Mouse (Mus musculus): Measurements from ENCODE around the gene Mapk9.

Mapk9 gene

DNA sequence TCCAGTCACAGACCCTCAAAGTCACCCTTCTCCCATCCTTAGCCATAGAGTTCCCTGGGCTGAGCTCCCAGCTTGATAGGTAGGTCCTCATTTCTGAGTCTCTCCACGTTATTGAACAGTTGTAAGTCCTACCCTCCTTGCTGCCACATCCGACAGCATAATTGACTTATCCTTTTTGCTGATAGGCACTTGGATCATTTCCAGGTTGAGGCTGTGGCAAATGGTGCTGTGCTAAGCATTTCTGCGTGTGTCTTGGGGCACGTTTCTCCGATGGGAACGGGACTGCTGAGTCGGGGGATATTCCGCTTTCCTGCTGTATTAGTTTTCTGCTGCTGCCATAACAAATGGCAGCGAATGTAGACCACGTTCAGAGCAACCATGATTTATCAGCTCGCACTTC lies 47.3 kb downstream of the Mapk9 start:
- no peak for DNase-seq (ENCODE audit: low read depth, low spot score)

DNA sequence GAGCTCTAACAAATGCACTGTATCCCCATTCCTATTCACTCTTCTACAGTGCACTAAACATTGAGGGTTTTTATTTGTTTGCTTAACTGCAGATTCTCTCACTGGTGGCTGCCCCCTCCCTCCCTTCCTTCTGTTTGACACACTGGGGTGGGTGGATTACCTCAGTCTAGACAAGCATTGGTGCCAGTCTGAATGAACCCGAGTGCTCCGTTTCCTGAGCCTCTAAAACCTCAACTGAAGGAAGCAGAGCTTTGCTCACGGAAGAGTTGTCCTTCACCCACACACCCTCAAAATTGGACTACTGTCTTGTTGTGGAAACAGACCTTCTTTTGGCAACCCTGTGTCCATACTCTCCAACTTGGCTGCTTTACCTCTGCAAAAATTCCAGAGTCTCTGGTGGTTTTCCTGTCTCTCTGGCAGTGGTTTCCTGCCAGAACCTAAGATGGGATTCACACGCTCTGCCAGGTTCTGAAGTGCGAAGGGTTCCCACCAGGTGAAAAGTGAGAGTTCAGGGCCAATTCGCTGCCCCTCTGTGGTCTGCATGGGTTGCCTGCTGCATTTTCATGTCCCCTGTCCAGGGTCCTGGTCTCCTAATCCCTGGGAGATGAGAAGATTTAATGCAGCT lies 49.5 kb downstream of the Mapk9 start:
- DNase-seq (ENCODE audit: low read depth, low spot score) = no peak

DNA sequence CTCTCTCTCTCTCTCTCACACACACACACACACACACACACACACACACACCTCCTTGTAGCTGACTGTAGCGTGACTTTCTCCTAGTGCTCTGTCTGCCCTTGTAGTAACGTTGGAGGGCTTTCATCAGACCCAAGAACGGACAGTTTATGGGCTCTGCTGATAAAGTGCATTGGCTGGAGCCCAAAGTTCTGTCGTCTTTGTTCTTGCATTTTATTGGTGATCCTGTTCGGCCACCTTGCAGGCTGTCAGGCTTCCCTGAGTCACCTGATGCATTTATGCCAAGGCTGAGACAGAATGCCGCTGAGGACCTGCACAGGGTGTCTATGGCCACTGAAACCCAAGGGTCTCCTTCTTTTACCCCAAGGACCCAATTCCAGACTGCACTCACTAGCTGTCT lies 53.5 kb downstream of the Mapk9 start:
- no peak for DNase-seq (ENCODE audit: low read depth, low spot score)

DNA sequence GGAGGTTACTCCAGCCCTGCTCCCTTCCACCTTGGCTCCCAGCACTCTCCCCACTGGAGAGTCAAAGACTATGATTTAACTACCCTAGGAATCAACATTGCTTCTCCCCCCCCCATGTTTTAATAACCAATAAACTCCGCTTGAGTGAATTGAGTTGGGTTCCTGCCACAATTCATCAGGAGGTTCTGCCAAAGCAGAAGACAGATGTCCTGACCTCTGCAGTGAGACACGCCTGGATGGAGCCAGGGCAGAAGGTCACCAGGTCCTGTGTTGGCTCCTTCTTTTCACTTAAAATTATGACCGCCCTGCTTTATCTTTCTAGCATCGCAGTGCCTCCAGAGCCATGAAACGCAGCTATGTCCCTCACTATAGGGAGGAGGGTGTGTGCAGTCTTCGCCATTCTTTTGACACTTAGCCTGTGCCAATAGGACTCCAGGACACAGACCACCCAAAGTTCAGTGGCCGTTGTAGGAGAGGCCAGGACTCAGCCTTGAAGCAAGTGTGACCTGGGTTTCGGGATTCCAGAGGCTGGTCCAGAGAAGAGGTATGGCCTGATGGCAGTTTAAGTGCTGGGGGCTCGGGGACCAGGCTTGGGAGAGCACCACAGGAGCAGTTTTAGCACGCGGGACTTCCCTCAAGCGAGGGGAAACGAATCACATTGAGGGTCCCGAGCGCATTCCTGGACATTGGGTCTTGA lies 54.6 kb downstream of the Mapk9 start:
- DNase-seq (ENCODE audit: low read depth, low spot score) = no peak

DNA sequence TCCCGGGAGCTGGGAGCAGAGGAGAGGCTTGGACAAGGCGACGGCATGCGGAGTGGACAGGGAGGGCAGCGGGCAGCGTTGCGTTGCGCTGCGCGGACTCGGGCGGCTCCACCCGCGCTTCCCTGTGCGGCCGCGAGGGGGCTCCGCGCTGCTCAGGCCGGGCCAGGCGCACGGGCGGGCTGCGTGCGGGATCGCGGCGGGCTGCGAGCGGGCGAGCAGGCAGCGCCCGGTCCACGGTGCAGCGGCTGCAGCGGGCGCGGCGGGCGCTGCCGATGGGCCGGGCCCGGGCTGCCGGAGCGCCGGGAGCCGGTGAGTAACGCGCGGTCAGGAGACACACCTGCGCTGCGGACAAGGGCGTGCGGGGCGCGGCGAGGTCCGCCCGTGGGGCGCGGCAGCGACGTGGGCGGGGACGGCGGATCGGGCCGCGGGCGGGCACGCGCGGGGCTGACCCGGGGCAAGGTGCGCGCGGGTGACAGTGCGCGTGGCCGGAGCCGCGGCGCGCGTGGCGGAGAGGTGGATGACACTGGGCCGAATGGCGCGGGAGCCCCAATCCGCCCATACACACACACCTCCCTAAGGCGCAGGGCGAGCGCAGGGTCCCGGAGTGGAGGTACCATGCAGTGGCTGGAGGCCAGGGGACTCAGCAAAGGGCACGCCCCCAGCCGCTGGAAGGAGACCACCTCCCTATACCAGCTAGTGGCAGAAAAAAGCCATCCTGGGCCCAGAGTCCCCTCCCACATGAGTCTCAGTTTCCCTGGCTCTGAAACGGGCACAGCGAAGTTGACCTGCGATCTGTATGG lies 55.3 kb downstream of the Mapk9 start, which contains the start of gene Rasgef1c:
Gene Rasgef1c, plus strand, starts transcription at position 177 of the 800 bp plus-strand sequence.
- no peak for DNase-seq (ENCODE audit: low read depth, low spot score)

DNA sequence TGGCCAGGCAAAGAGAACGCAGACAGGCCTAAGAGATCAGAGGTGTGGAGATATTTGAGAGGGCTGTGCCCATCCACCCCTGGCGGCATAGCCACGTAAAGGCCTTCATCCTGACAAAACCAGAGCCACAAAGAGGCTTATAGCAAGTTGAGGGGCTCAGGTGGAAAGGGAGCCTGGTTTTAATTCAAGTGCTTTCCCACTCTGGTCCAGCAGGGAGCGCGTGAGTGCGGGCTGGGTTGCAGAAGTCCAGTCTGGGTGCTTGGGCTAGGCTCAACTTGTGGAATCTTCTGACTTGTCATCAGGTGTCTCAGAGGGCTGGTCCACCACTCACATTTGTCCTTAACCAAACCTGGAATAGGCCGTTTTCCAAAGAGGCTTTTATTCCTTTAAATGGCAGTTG lies 56.8 kb downstream of the Mapk9 start:
- DNase-seq (ENCODE audit: low read depth, low spot score) = peak; percentile 61

DNA sequence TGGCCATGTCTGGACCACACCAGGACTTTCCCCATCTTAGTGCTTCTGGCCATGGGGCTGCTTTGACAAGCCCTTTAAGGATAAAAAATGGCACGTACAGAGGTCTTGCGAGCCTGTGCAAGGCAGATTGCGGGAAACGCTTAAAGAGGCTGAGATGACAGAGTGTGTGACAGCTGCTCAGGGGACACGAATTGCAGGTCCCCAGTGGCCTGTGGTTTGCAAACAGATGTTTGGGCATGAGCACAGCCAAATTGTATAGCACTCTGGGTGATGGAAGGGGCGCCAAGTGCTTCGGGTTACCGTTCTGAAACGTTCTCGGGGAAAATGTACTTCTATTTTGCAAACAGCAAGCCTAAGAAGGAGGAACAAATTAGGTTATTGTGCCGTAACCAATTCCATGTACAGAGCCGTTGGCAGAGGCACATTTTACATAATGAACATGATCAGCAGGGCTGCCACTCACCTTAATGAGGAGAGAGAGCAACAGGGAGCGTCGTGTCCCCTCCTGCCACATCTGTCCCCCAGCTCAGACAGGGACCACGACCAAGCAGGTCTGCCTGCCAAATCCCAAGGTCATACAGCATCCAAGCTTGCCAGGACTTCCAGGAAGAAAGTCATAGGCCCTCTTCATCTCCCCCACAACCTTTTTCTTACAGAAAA lies 72.1 kb downstream of the Mapk9 start:
- DNase-seq (ENCODE audit: low read depth, low spot score) = no peak

DNA sequence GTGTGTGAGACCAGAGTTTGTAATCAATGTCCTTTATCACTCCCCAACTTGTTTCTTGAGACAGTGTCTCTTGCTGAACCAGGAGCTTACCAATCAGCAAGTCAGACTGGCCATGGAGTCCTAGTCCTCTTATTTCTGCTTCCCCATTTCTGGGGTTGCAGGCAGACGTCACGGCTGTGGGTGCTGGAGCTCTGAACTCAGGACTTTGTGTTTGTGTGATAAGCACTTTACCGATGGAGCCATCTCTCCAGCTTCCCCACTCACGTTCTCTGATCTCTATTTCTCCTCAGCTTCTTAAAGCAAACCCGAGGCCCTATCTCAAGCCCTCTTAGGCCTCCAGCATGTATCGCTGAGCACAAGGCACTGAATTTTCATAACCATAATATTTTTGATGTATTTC lies 72.8 kb downstream of the Mapk9 start:
- no peak for DNase-seq (ENCODE audit: low read depth, low spot score)

DNA sequence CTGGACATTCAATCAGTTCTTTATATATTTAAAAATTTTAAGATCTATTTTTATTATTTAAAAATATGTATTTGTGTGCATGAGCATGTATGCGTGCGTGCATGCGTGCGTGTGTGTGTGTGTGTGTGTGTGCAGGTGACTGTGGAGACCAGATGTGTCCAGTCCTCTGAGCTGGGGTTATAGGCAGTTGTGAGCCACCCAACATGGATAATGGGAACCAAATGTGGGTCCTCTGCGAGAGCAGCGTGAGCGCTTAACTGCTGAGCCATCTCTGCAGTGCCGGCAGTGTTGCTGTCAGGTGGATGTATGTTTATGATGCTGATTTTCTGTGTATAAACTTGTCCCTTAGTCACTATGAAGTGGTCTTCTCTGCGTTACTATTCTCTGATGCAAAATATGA lies 77.0 kb downstream of the Mapk9 start:
- no peak for DNase-seq (ENCODE audit: low read depth, low spot score)

DNA sequence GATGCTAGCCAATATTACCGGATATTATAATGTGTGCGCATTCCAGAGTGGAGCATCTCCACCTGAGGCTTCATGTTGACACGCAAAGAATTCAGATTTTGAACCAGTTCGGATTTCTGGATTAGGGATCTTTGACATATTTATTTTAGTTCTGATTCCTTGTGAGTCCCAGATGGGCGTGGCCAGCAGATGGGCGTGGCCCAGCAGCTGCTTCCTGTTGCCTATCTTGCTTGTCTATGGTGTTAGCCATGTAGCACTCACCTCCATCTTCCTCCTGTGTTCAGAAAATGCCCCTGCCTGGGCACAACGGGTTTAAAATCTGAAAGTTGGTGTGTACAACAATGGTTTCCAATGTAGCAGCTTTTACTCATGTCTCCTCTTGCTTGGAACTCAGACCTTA lies 79.6 kb downstream of the Mapk9 start:
- DNase-seq (ENCODE audit: low read depth, low spot score) = no peak

DNA sequence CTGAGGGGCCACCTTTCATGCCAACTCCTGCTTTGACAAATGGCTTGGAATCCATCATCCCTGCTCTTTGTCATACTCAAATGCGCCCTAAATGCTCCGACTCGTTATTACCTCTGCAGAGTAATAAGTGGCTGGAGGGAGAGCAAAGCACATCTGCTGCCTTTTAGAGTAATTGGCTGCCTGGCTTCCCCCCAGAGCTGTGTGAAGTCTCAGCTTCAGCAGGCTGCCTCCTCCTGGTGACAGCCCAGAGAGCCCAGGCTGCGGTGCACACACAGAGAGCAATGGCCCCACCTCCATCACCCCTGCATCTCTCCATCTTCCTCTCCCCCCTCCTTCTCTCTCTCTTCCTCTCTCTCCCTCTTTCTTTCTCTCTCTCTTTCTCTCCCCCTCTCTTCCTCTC lies 80.6 kb downstream of the Mapk9 start:
- DNase-seq (ENCODE audit: low read depth, low spot score) = no peak

DNA sequence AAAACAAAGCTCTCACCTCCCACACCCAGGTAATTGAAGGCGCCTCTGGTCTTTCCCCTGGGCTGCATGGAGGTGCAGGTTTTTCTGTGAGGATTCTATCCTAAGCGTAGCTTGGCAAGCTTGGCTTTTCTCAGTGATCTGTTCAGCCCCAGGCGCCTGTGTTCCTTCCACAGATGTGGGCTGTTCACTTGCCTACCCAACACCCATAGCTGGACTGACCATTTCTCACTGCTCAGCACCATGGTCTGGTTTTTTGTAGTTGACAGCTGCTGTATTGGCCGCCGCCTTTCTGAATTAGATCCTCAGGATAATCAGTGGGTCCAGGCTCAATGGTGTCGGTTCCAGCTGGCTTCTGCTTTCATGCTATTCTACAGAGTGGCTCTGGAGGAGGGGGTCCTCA lies 81.1 kb downstream of the Mapk9 start:
- DNase-seq (ENCODE audit: low read depth, low spot score) = no peak

DNA sequence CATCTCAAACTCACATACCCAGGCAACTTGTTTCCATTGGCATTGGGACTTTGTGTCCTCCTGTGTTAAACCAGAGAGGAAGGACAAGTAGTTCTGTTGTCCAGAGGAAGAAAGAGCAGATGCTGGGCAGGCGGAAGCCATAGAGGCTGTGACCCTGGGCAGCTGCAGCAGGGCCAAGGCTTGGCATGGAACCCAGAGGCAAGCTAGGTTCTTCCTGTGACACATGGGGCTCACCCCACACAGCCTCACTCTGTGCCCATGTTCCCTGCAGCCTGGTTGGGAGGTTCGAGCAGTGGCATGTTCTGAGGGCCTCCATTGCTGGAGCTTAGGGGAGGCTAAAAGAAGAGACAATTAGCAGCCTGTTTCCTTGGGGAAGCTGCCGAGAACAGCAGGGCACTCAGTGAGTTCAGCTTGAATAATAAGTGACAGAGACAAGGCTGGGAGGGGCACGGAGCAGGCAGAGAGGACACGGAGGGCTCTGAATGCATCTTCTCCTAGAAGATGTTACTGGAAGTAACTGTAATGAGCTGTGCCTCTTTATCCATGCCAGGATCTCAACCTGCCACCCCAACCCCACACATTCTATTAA lies 84.6 kb downstream of the Mapk9 start:
- no peak for DNase-seq (ENCODE audit: low read depth, low spot score)

DNA sequence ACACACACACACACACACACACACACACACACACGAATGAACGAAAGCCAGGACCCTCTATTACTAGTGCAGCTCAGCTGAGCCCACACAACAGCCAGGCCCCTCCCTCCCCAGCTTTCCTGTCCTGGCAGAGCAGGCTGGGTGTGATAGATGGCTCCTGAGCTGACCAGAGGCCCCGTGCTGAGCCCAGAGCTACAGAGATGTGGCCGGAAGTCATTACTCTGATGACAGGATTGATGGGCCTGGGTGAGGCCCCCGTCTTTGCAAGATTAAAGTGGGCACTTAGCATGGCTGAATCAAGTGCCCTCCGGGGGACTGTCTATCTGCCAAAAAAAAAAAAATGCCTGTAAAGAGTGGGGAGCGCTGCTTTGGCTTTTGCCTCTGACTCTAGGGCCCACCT lies 85.3 kb downstream of the Mapk9 start:
- DNase-seq (ENCODE audit: low read depth, low spot score) = no peak

DNA sequence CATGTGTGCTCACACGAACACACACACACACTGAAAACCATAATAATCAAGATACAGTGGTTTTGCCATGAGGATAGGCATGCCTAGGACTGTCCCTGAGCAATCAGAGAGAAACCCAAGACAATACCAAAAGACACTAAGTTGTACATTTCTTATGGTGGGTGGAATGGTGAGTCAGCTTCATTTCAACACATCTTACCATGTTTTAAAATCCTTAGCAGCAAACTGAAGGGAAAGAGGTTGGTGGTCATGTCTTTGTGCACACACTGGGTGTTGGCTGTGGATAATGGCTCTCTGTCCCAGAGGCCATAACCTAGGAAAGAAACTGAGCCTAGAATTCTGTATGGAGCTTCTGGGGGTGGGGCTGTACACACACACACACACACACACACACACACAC lies 87.3 kb downstream of the Mapk9 start:
- DNase-seq (ENCODE audit: low read depth, low spot score) = no peak

DNA sequence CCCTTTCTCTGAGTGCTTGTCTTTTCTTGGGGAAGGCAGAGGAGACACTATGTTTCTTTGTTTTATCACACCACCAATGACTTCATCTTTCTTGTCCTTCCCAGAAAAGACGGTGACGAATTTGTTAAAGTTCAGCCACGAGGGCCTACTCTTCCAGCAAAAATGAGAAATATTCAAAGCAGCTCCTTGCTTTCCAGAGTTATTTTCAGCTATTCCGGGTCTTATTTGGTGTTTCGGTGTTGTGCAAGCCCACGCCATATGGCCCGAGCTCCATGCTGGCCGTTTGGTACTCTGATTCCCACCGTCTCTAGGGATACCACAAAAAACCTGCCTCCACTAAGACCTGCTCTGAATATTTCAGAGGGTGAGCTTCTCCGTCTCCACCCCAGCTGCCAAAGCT lies 87.8 kb downstream of the Mapk9 start:
- no peak for DNase-seq (ENCODE audit: low read depth, low spot score)
